Mouse (Mus musculus) embryonic stem cell, embryonic (primary cell): ENCODE data around the gene Hnf1b.

Experiments used
- CTCF ChIA-PET, 4 experiments: fragments of 300-600 bp in 2 of 4; fragments of 350-600 bp in 2 of 4; sonication (Branson Sonifier 250); formaldehyde crosslinking; loops; one replicate each; lab custom pipeline; 2022; ENCODE audit warnings: inconsistent platforms in 2 of 4; lab: Charles Lee
- POLR2A ChIA-PET, 4 experiments: fragments of 300-600 bp in 2 of 4; fragments of 350-600 bp in 2 of 4; sonication (Branson Sonifier 250); formaldehyde crosslinking; loops; one replicate each; lab custom pipeline; 2022; ENCODE audit warnings: antibody characterized with exemption in 4 of 4, inconsistent platforms in 1 of 4; lab: Charles Lee

Hnf1b gene

DNA sequence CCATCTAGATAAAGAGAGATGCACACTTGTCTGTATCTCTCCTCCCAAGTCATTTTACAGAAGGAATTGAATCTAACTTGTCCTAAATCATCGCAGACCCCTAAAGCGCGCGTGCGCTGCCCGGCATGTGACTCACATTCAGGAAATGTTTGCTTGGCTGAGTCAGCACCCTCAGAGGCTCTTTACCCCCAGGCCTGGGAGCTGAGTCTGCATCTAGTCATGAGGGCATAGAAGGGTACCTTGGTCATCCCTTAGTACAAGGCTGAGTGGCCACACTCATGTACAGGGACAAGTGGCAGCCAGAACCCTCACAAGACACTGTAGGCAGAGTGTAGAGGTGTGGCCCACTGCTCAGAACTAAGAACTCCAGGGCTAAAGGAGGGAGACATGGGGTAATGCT, 6.3 kb upstream of the Hnf1b start:
- POLR2A ChIA-PET, result no interaction called here
- CTCF ChIA-PET, result no interaction called here

- CTCF ChIA-PET, result interaction anchor here in 3 of 4 experiments (0.8 to 2.8 kb wide), 5 partner anchors 14 to 76 kb away, joined by 3 to 10 read pairs (median 4); no protein-coding TSS in a partner anchor
- POLR2A ChIA-PET, result interaction anchor here in 2 of 4 experiments (0.6 to 3.3 kb wide), 6 partner anchors 13 to 91 kb away, joined by 3 to 18 read pairs (median 6); partner anchors contain the start of gene Ddx52 (in 1 of the 2)
Measured at GRCm38 (mm10) chr11:83850586-83851272, 866 bp downstream of the Hnf1b start.

- ChIA-PET CTCF (interaction anchor here in 2 of 4 experiments (0.8 to 2.8 kb wide), 3 partner anchors 13 to 75 kb away, joined by 3 to 10 read pairs (median 4); no protein-coding TSS in a partner anchor), POLR2A (interaction anchor here in 2 of 4 experiments (0.6 to 3.3 kb wide), 4 partner anchors 12 to 42 kb away, joined by 3 to 18 read pairs (median 6); no protein-coding TSS in a partner anchor)
Measured at GRCm38 (mm10) chr11:83851273-83852015, 1.6 kb downstream of the Hnf1b start.

GRCm38 (mm10) chr11:83852016-83852355, 2.1 kb downstream of the Hnf1b start:
- POLR2A ChIA-PET, result interaction anchor here in 2 of 4 experiments (0.6 to 3.3 kb wide), 3 partner anchors 11 to 89 kb away, joined by 3 to 18 read pairs (median 6); no protein-coding TSS in a partner anchor
- CTCF ChIA-PET, result no interaction called here

GRCm38 (mm10) chr11:83852501-83853211, 2.8 kb downstream of the Hnf1b start:
- POLR2A ChIA-PET, result interaction anchor here in 1 of 4 experiments (0.6 to 1.6 kb wide), 2 partner anchors 11 to 88 kb away, joined by 3 to 6 read pairs; no protein-coding TSS in a partner anchor

GRCm38 (mm10) chr11:83853221-83853792, 3.4 kb downstream of the Hnf1b start:
- POLR2A ChIA-PET, result interaction anchor here in 2 of 4 experiments (0.5 to 0.8 kb wide), 2 partner anchors 12 to 14 kb away, joined by 3 to 5 read pairs; no protein-coding TSS in a partner anchor

More at GRCm38 (mm10) chr11:83852501-83853211, 2.8 kb downstream of the Hnf1b start:
- CTCF ChIA-PET, result no interaction called here

GRCm38 (mm10) chr11:83854091-83854490, 4.2 kb downstream of the Hnf1b start:
- CTCF ChIA-PET, result interaction anchor here in 1 of 4 experiments (0.6 kb wide), 1 partner anchor 67 kb away, joined by 3 read pairs; no protein-coding TSS in a partner anchor

More at GRCm38 (mm10) chr11:83853221-83853792, 3.4 kb downstream of the Hnf1b start:
- CTCF ChIA-PET, result interaction anchor here in 2 of 4 experiments (0.6 kb wide), 2 partner anchors 12 to 66 kb away, joined by 3 to 6 read pairs; no protein-coding TSS in a partner anchor

DNA sequence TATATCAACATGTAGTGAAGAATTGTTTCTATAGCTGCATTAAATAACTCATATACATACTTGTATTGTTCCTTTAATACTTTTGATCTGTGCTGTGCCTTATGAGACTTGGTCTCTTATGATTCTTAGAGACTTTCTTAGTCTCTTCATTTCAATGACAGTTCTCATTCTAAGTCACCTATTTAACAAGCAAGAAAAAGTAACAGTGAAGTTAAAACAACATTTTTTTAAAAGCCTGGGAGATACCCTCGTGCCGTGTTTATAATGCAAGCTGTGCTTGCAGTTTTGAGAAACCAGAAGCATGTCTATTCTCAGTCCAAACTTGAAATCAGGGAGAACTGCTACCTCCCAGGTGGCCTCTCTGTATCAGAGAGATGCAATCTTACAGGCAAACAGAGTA, 4.8 kb downstream of the Hnf1b start:
- POLR2A ChIA-PET, result interaction anchor here in 1 of 4 experiments (1.1 kb wide), 1 partner anchor 9 kb away, joined by 3 read pairs; no protein-coding TSS in a partner anchor
- CTCF ChIA-PET, result no interaction called here

More at GRCm38 (mm10) chr11:83854091-83854490, 4.2 kb downstream of the Hnf1b start:
- POLR2A ChIA-PET, result interaction anchor here in 1 of 4 experiments (1.1 kb wide), 1 partner anchor 10 kb away, joined by 3 read pairs; no protein-coding TSS in a partner anchor

DNA sequence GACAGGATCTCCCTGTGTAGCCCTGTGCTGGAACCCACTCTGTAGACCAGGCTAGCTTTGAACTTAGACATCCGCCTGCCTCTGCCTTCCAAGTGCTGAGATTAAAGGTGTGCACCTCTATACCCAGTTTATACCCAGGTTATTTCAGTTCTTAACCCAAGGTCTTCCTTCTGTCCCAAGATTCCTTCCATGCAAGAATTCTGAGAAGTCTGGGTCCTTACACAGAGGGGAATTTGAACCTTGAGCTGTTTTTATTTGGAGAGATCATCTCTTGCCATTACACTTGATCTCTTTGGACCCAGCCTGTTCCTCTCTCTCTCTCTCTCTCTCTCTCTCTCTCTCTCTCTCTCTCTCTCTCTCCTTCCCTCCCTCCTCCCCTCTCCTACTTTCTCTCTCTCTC, 7.4 kb downstream of the Hnf1b start:
- ChIA-PET CTCF (interaction anchor here in 1 of 4 experiments (0.6 kb wide), 1 partner anchor 308 kb away, joined by 3 read pairs; no protein-coding TSS in a partner anchor), POLR2A (interaction anchor here in 2 of 4 experiments (0.5 to 0.7 kb wide), 2 partner anchors 92 to 986 kb away, joined by 3 to 8 read pairs; no protein-coding TSS in a partner anchor)

DNA sequence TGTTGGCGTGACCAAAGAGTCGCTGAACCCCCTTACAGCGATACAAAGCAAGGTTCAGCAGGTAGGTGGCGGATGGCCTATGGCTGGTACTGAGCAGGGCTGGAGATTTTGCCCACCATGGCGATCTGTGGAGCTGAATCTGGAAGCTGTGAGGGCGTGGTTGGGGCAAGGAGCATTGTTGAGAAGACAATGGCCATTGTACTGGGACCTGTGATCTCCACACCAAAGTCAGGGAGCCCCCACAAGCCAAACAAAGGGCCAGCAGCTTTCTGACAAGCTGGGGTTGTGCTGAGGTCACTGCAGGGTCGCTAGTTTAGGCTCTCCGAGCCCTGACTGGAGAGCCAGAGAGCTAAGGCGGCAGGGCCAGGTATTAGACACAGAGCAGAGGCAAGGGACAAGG, 15.4 kb downstream of the Hnf1b start:
- ChIA-PET CTCF (interaction anchor here in 3 of 4 experiments (0.6 to 2.1 kb wide), 8 partner anchors 12 to 1627 kb away, joined by 3 to 17 read pairs (median 6); partner anchors contain the start of gene Hnf1b (in 1 of the 3)), POLR2A (interaction anchor here in 3 of 4 experiments (0.7 to 3.8 kb wide), 9 partner anchors 12 to 314 kb away, joined by 3 to 18 read pairs (median 4); partner anchors contain the start of genes Ddx52 (in 1 of the 3) and Hnf1b (in 1 of the 3))

DNA sequence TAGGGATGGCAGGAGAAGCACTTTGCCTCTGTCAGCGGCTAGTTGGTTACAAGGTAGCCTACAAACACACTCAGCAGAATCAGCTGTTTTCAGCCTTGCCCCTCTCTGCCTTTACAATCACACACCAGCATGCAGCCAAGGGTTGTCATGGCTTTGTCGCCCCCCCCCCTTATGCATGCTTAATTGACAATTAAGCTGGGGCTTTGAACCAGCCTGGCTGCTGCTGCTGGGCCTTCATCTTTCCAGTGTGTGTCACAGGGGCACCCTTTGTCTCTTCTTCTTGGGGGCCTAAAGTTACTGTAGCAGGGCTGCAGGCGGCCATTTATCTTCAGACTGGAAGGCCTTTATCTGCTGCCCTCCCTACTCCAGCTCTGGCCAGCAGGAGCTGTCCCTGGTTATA, 17.7 kb downstream of the Hnf1b start:
- ChIA-PET CTCF (interaction anchor here in 1 of 4 experiments (0.6 kb wide), 2 partner anchors 30 to 65 kb away, joined by 3 to 6 read pairs; no protein-coding TSS in a partner anchor), POLR2A (interaction anchor here in 1 of 4 experiments (0.6 kb wide), 1 partner anchor 100 kb away, joined by 3 read pairs; no protein-coding TSS in a partner anchor)

- POLR2A ChIA-PET, result interaction anchor here in 1 of 4 experiments (1.1 kb wide), 1 partner anchor 10 kb away, joined by 4 read pairs; no protein-coding TSS in a partner anchor
- CTCF ChIA-PET, result interaction anchor here in 2 of 4 experiments (0.5 to 0.7 kb wide), 2 partner anchors 19 to 1011 kb away, joined by 3 read pairs; partner anchors contain the start of gene Hnf1b (in 1 of the 2)
Measured at GRCm38 (mm10) chr11:83869147-83869546, 19.3 kb downstream of the Hnf1b start.

GRCm38 (mm10) chr11:83869686-83870085, 19.8 kb downstream of the Hnf1b start:
- POLR2A ChIA-PET, result interaction anchor here in 1 of 4 experiments (1.1 kb wide), 1 partner anchor 9 kb away, joined by 4 read pairs; no protein-coding TSS in a partner anchor
- CTCF ChIA-PET, result no interaction called here

- POLR2A ChIA-PET, result interaction anchor here in 2 of 4 experiments (1.1 to 1.2 kb wide), 2 partner anchors 8 to 64 kb away, joined by 3 read pairs; no protein-coding TSS in a partner anchor
- CTCF ChIA-PET, result no interaction called here
Measured at GRCm38 (mm10) chr11:83871780-83872554, 22.1 kb downstream of the Hnf1b start.

- ChIA-PET POLR2A (interaction anchor here in 1 of 4 experiments (1.1 kb wide), 1 partner anchor 11 kb away, joined by 3 read pairs; no protein-coding TSS in a partner anchor), CTCF (no interaction called here)
Measured at GRCm38 (mm10) chr11:83873509-83873908, 23.6 kb downstream of the Hnf1b start.

GRCm38 (mm10) chr11:83876630-83877029, 26.8 kb downstream of the Hnf1b start:
- POLR2A ChIA-PET, result interaction anchor here in 1 of 4 experiments (0.5 kb wide), 1 partner anchor 16 kb away, joined by 3 read pairs; no protein-coding TSS in a partner anchor
- CTCF ChIA-PET, result no interaction called here
